Mouse (Mus musculus) spleen, postnatal 4 days (tissue): ENCODE measurements around the gene Cnp.
"Not testable (repeated sequence)": the region's sequence is repeated elsewhere in the genome, so short reads cannot be mapped to it uniquely, and the experiment has no call there.

ENCODE experiments used
- DNase-seq, 2 experiments: peaks; one replicate each; pipeline ENCODE4 v3.0.0; 2022; ENCODE audit warnings: low spot score in 2 of 2

Gene Cnp

DNA sequence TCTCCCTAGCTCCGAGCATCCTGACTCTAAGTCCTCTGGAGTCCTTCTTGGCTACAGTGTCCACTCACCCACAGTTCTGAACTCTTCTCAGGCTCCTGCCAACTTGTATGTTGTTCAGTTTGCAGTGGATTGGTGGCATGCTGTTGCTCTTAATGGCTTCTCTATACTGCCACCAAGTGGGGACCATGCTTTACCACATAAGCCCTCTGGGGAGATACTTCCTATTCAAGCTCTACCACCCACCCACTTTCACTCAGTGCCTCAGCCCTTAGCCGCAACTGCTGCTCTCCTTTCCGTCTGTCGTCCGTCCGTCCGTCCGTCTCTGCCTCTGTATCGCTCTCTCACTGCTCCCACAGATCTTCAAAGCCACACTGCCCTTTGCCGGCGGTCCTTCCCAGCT, 19.1 kb upstream of the Cnp start:
- DNase-seq, result peak; percentile 65 to 77

- DNase-seq, result no peak
Observed at GRCm38 (mm10) chr11:100557563-100557962, 17.1 kb upstream of the Cnp start.

- no peak for DNase-seq
Observed at GRCm38 (mm10) chr11:100559476-100559875, 15.2 kb upstream of the Cnp start.

DNA sequence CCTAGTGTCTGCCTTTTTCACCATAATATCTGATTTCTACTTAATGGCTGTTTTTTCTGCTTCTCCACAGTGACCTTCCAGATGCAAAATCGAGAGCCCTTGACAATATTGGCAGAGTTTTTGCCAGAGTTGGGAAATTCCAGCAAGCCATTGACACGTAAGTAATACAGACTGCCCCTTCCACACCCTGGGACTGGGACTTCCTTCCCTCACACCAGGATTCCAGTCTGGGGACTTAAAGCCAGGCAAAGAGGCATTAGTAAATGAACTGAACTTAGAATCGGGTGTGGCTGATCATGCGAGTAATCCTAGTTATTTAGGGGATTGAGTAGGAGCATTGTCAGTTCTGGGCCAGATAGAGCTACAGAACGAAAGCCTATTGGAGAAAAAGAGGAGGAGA, 13.0 kb upstream of the Cnp start:
- DNase-seq, result no peak

DNA sequence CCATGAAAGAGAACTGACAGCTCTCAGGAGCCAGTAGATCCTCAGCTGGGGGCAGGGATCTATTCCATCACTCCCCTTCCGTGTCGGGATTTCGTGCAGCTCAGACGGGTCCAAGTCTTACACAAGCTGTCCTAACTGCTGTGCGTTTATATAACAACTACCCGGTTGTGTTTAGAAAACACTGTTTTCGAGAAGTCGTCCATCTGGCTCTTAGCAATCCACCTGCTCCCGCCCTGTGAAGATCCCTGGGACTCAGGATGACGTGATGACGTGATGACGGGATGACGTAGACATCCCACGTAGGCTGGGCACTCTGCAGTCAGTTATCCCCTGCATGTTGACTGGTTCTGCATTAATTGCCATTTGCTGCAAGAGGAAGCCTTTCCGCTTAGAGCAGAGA, 10.4 kb upstream of the Cnp start:
- no peak for DNase-seq

DNA sequence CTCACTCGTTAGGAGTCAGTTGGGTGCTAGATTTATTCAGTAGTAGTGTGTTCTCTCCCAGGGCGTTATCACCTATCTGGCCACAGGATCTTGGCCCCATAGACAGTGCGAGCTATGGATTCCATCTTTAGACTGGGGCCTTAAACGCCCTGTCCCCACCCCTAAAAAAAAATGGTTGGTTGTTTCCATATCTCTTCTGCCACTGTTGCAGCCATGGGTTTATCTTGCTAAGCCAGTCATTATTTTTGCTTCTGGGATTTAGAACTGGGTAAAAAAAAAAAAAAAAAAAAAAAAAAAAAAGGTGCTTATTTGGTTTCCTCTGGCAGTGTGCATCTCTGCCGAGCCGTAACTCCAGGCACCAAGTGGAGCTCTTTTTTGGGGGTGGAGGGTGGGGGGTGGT, 10.0 kb upstream of the Cnp start:
- DNase-seq, result no peak

GRCm38 (mm10) chr11:100567229-100567628, 7.5 kb upstream of the Cnp start:
- no peak for DNase-seq

DNA sequence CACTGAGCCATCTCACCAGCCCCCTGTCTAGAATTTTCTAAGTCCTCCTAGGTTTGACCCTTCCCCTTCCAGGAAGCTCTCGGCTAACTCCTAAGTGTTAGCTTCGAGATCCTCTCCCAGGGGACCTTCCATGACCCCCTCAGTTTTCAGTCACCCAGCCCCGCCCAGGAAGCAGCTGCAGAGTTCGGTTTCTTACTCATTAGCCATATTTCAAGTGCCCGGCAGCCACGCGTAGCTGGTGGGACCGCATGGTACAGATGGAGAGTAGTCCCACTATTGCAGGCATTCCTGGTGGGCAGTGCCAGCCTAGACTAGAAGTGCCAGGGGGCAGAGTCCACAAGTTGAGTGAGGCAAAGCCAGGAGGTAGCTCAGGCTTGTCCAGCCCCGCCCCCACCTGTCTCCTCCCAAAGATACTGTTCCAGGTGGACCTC, 6.9 kb upstream of the Cnp start:
- DNase-seq, result peak in 1 of 2 experiments; percentile 37

DNA sequence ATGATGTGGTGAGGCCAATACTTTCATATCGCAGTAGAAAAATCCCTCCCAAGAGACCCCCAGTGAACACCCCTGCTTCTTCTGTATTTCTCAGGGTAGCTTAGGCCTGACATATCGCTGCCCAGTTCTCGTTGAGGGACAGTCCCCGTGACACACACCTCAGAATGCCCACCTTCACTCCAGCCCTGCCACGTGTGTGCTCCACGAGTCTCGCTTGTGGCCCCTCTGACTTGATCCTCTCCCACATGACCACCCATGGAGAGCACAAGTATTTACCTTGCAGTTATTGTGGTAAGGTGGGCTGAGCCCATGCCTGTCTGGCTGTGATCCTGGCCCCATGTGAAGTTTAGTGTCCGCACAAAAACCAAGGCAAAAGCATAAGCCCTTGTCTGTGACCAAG, 6.0 kb upstream of the Cnp start:
- no peak for DNase-seq

DNA sequence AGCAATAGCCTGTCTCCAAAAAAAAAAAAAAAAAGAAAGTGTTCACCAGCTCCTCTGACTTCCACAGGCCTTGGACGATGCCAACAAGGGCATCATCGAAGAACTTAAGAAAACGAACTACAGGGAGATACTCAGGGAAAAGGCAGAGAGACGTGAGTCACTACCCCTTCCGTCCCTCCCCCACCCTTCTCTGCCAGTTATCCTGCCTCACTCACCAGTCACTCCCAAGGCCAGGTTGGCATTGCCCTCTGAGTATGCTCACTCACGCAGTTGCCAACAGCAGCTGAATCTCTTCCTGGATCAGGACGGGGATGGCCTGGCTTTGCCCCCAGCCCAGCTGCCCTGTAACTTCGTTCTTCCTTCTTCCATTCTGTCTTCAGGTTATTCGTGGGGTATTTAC, 4.9 kb upstream of the Cnp start:
- no peak for DNase-seq

- peak; percentile 68 to 82 for DNase-seq
Observed at GRCm38 (mm10) chr11:100570430-100571201, 4.1 kb upstream of the Cnp start.

DNA sequence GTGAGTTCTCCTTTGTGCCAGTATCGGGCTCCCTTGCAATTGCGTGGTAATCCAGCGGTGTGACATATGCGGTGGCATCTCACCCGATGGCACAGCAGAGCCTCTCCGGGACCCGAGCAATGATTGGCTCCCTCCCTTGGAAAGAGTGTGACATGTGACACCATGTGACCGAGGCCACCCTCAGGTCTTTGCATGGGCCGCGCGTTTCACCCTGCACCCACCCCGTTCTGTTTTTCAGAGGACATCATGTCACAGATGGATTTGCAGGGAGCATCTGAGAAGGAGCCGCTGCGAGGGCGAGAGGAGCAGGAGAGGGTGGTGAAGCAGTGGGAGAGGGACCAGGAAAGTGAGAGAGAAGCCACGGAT, 3.5 kb upstream of the Cnp start:
- DNase-seq, result no peak

DNA sequence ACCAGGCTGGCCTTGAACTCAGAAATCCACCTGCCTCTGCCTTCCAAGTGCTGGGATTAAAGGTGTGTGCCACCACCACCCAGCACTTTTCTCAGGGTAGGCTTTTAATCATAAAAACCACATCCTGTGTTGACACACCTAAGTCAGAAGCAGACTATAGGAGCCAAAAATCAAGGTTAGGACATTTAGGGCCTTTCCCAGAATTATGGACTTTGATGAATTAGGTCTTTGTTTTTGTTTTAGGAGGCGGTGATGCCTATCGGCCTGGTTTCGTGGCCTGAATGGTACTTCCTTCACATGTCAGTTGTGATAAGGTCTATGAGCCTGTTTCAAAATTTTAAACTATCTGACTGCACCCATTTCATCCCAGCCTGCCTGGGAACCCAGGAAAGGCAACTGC, 516 bp upstream of the Cnp start:
- no peak for DNase-seq

GRCm38 (mm10) chr11:100575484-100575855, 766 bp downstream of the Cnp start:
- no peak for DNase-seq

GRCm38 (mm10) chr11:100576256-100576655, 1.6 kb downstream of the Cnp start:
- DNase-seq, result no peak

GRCm38 (mm10) chr11:100577852-100578599, 3.3 kb downstream of the Cnp start:
- peak in 1 of 2 experiments; percentile 37 for DNase-seq

GRCm38 (mm10) chr11:100579116-100579799, 4.6 kb downstream of the Cnp start:
- DNase-seq, result no peak

GRCm38 (mm10) chr11:100580275-100580674, 5.6 kb downstream of the Cnp start:
- peak in 1 of 2 experiments; percentile 29 for DNase-seq

DNA sequence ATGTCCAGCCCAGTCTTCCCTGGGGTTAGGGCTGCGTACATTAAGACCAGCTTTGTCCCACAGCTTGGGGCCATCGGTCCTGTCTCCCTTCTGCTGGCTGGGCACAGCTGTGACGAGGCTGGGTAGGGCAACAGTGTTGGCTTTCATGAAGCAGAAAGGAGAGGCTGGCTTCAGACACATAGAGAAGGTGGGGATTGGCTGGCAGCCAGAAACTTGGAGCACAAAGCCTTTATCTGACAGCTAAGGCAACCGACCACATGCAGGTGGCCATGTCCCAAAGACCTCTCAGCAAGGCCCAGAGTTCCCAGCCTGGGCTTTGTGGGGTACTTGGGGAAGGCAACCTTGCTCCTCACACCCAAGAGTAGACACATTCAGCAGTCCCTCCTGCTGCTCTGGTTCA, 7.1 kb downstream of the Cnp start:
- DNase-seq, result peak; percentile 64 to 80

DNA sequence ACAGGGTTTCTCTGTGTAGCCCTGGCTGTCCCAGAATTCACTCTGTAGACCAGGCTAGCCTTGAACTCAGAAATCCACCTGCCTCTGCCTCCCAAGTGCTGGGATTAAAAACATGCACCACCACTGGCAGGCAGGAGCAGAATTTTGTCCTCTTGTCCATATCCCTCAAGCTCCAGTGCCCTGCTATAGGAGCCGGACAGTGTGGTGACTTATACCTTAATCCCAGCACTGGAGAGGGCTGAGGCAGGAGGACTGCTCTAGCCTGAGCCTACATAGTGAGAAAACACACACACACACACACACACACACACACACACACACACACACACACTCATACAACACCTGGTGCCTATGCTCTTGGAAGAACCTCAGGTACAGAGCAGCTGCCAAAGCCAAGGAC, 7.7 kb downstream of the Cnp start:
- not testable (repeated sequence) for DNase-seq

DNA sequence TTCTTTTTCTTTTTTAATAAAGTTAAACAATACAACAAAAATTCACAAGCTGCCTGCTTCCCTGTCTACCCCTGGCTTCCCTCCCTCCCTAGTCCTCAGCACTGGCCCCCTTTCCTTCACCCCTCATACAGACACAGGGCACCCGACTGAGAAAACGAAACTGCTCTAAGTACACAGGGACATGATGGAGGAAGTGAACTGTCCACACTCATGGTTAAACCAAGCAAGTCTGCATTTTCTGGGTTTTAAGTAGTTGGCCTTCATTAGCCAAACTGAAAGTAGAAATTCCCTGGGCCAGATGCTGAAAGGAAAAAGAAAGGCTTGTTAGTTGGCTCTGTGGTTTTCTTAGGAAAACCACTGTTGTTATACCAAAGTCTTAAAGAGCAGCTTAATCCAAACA, 8.1 kb downstream of the Cnp start:
- DNase-seq, result no peak

- no peak for DNase-seq
Observed at GRCm38 (mm10) chr11:100584561-100584961, 9.9 kb downstream of the Cnp start.

DNA sequence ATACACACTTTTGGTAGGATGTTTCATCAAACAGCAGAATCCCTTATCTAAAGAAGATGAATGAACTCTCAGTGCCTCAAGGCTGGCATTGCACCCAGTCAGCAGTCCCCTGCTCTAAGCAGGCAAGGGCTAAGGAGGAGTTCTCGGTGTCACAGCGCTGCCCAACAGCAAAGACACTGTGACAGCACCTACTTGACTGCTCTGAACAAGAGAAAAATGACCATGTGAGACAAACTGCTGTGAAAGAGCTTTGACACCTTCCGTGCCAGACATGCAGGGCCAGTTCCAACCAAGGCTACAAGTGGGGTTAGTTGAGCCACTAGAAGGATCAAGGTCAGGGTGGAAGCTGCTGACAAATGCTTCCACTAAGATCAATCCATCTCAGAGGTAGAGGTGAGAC, 10.4 kb downstream of the Cnp start:
- DNase-seq, result no peak
